Mouse (Mus musculus): ENCODE results near the gene Agbl4. TPM values are rescaled to one million over a fixed set of nuclear protein-coding genes. Genes with fewer than 3 reads are reported as not detected.

The Agbl4 gene
- total and polyA plus RNA-seq, 3 experiments: not detected

DNA sequence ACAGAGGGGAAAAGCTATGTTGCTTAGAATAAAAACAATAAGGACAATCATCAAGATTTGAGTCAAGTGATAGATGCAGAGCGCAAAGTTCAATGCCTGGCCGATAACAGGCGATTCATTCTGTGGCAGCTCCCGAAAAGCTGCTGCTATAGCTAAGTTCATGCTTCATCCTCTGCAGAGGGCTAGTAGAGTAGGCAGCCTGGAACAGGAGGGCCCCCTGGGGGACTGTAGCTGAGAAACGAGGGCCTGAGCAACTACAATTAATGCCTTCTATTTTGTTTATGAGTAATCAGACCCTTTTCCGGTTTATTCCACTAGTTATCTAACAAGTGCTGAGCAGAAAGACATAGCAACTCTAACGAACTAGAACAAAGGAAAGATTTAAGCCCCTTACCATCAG lies 909.7 kb downstream of the Agbl4 start:
- Histone ChIP-seq H3K27ac (ENCODE audit: control insufficient read depth, low read depth, low read length) (no peak overlapping the region), H3K27me3 (ENCODE audit: control insufficient read depth in 1 of 2, insufficient read depth in 2 of 2, low read length in 2 of 2) (no peaks in the 10 kb centered on the region), H3K9ac (ENCODE audit: control insufficient read depth, low read depth, low read length, poor library complexity, severe bottlenecking) (no peak overlapping the region), H3K79me2 (ENCODE audit: control insufficient read depth, insufficient read depth, low read length, poor library complexity) (no peaks in the 10 kb centered on the region), H3K4me1 (ENCODE audit: control insufficient read depth in 1 of 2, insufficient read depth in 2 of 2, low read length in 2 of 2) (no peaks in the 10 kb centered on the region), H3K36me3 (ENCODE audit: control insufficient read depth in 1 of 2, insufficient read depth in 2 of 2, low read length in 2 of 2) (no peaks in the 10 kb centered on the region), H3K4me3 (ENCODE audit: control insufficient read depth in 1 of 2, insufficient read depth in 1 of 2, low read depth in 2 of 2, low read length in 2 of 2) (no peak overlapping the region), H3K9me3 (replicated peaks; ENCODE audit: insufficient read depth, low read length) (no peaks in the 10 kb centered on the region)
- TF ChIP-seq JUND (IDR thresholded peaks at IDR 0.05; ENCODE audit: low read depth, low read length) (no peak), GATA1 (IDR thresholded peaks at IDR 0.05; ENCODE audit: low read depth, low read length) (no peak)
- no peak for DNase-seq (ENCODE audit: low read depth, low spot score)

DNA sequence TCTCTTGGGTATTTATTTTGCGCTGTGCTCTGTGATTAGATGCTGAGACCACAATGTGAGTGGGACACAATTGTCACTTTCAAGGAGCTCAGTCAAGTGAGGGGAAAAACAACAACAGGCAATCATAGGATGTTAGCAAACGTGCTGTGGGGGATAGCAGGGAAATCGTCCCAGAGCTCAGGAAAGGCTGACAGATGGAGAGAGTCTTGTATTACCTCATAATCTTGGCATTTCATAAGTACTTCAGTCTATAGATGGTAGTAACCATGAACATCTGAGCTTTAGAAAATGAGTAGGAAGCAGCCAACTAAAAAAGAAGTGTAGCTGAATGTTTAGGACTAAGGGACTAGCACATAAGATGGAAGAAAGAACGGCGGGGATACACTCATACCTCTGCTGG lies 910.2 kb downstream of the Agbl4 start:
- TF ChIP-seq MYC (IDR thresholded peaks at IDR 0.05; ENCODE audit: low read depth, low read length): no peak
- no peak for TF ChIP-seq BHLHE40 (IDR thresholded peaks at IDR 0.05; ENCODE audit: borderline replicate concordance, low read depth, low read length)
- H3K36me3 ChIP-seq (ENCODE audit: control insufficient read depth in 1 of 2, insufficient read depth in 2 of 2, low read length in 2 of 2): no peaks in the 10 kb centered on the region
- H3K27ac ChIP-seq (ENCODE audit: control insufficient read depth, low read depth, low read length): no peak overlapping the region
- H3K79me2 ChIP-seq (ENCODE audit: control insufficient read depth, insufficient read depth, low read length, poor library complexity): no peaks in the 10 kb centered on the region
- no peaks in the 10 kb centered on the region for H3K27me3 ChIP-seq (ENCODE audit: control insufficient read depth in 1 of 2, insufficient read depth in 2 of 2, low read length in 2 of 2)
- no peak overlapping the region for H3K9ac ChIP-seq (ENCODE audit: control insufficient read depth, low read depth, low read length, poor library complexity, severe bottlenecking)
- H3K4me1 ChIP-seq (ENCODE audit: control insufficient read depth in 1 of 2, insufficient read depth in 2 of 2, low read length in 2 of 2): no peaks in the 10 kb centered on the region
- DNase-seq (ENCODE audit: low read depth, low spot score): no peak
- H3K9me3 ChIP-seq (replicated peaks; ENCODE audit: insufficient read depth, low read length): no peaks in the 10 kb centered on the region
- no peak overlapping the region for H3K4me3 ChIP-seq (ENCODE audit: control insufficient read depth in 1 of 2, insufficient read depth in 1 of 2, low read depth in 2 of 2, low read length in 2 of 2)

DNA sequence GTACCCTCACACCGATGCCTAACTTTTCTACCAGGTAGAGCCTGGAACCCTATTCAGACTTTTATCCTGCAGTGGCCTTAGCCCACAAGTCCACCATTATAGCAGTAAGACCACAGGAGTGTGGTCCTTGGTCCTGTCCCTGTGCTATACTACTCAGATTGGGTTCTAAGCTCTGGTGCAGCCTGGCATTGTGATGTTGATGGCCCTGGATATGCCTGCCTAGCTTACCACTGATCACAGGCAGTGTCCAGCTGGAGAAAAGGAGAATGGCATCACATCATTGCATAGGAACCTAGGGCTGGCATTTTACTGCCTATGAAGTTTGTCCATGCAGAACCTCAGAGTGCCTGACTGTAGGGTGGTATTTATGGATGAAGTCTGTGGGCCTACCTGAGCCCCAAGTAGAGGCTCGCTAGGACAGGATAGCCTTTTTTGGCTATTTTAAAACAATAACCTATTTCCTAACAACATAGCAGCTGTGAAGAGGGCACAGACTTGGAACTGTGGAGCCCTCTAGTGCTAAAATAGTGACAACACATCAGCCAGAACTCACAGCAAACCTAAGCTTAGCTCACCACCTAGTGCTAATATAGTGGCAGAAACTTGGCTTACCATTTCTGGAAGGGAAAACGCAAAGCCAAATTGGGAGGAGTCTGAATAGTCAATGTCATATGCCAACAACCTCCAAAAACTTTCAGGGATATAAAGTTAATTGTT lies 911.3 kb downstream of the Agbl4 start:
- no peaks in the 10 kb centered on the region for H3K36me3 ChIP-seq (ENCODE audit: control insufficient read depth in 1 of 2, insufficient read depth in 2 of 2, low read length in 2 of 2)

More for the DNA sequence above, 911.3 kb downstream of the Agbl4 start:
- no peaks in the 10 kb centered on the region for H3K79me2 ChIP-seq (ENCODE audit: control insufficient read depth, insufficient read depth, low read length, poor library complexity)
- no peaks in the 10 kb centered on the region for H3K27me3 ChIP-seq (ENCODE audit: control insufficient read depth in 1 of 2, insufficient read depth in 2 of 2, low read length in 2 of 2)
- DNase-seq (ENCODE audit: low read depth, low spot score): no peak
- TF ChIP-seq CTCF (IDR thresholded peaks at IDR 0.05 in 2 of 3, conservative IDR thresholded peaks at IDR 0.05 in 1 of 3; ENCODE audit: control insufficient read depth in 1 of 3, insufficient read depth in 1 of 3, low read depth in 2 of 3, low read length in 3 of 3, poor library complexity in 1 of 3, severe bottlenecking in 1 of 3) (peak in 2 of 3 experiments; percentile 4 to 43; a peak in 2 of 6 replicates), TAL1 (IDR thresholded peaks at IDR 0.05; ENCODE audit: low read length) (no peak), CHD1 (IDR thresholded peaks at IDR 0.05; ENCODE audit: low read depth, low read length) (no peak), JUND (IDR thresholded peaks at IDR 0.05; ENCODE audit: low read depth, low read length) (no peak), MXI1 (IDR thresholded peaks at IDR 0.05; ENCODE audit: low read depth, low read length) (no peak), RAD21 (IDR thresholded peaks at IDR 0.05; ENCODE audit: low read depth, low read length) (peak; percentile 10), SMC3 (IDR thresholded peaks at IDR 0.05; ENCODE audit: low read depth, low read length) (peak; percentile 27; the same call in 1 of the 2 replicates), RCOR1 (IDR thresholded peaks at IDR 0.05; ENCODE audit: low read depth, low read length) (no peak), POLR2A (IDR thresholded peaks at IDR 0.05; ENCODE audit: control insufficient read depth in 1 of 2, insufficient read depth in 1 of 2, low read depth in 1 of 2, low read length in 2 of 2, poor library complexity in 1 of 2) (no peak), ELF1 (IDR thresholded peaks at IDR 0.05; ENCODE audit: low read depth, low read length) (no peak), NRF1 (IDR thresholded peaks at IDR 0.05; ENCODE audit: insufficient read depth, low read depth, low read length, poor library complexity, severe bottlenecking) (no peak), TBP (IDR thresholded peaks at IDR 0.05; ENCODE audit: low read depth, low read length) (no peak), MYB (IDR thresholded peaks at IDR 0.05; ENCODE audit: low read depth, low read length) (no peak), ZC3H11A (IDR thresholded peaks at IDR 0.05; ENCODE audit: low read depth, low read length) (0 out of 2 replicates have a peak, but pooled peaks have one; percentile 7), USF1 (IDR thresholded peaks at IDR 0.05; ENCODE audit: low read depth, low read length) (no peak), MYC (IDR thresholded peaks at IDR 0.05; ENCODE audit: low read depth, low read length) (no peak), KAT2A (conservative IDR thresholded peaks at IDR 0.05; ENCODE audit: low read depth, low read length) (no peak), ETS1 (IDR thresholded peaks at IDR 0.05; ENCODE audit: low read depth, low read length) (no peak), CHD2 (IDR thresholded peaks at IDR 0.05; ENCODE audit: low read length) (no peak), NELFE (IDR thresholded peaks at IDR 0.05; ENCODE audit: low read depth, low read length) (no peak)
- H3K4me3 ChIP-seq (ENCODE audit: control insufficient read depth in 1 of 2, insufficient read depth in 1 of 2, low read depth in 2 of 2, low read length in 2 of 2): no peak overlapping the region
- H3K27ac ChIP-seq (ENCODE audit: control insufficient read depth, low read depth, low read length): no peak overlapping the region
- H3K9ac ChIP-seq (ENCODE audit: control insufficient read depth, low read depth, low read length, poor library complexity, severe bottlenecking): no peak overlapping the region
- no peaks in the 10 kb centered on the region for H3K9me3 ChIP-seq (replicated peaks; ENCODE audit: insufficient read depth, low read length)
- H3K4me1 ChIP-seq (ENCODE audit: control insufficient read depth in 1 of 2, insufficient read depth in 2 of 2, low read length in 2 of 2): no peaks in the 10 kb centered on the region
